Mouse (Mus musculus): Measurements from ENCODE around the gene Mfsd4a.

DNA sequence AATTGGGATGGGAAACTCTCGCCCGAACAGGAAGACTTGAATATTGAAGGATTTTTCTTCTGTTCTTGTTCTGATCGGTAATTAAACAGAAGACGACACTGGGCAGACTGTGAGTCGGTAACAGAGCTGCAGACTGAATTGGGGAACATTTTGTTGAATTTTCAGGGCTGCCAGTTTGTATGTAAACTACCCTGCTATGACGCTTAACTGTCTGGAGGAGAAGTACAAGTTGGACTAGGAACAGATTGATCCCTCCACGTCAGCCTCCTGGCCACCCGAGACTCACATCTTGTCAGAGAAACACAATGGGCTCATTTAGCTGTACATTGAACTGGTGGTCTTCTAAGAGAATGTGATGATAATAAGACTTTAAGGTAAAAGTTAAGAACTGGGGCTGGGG lies 55.0 kb downstream of the Mfsd4a start:
- TF ChIP-seq POLR2A (IDR thresholded peaks at IDR 0.05; ENCODE audit: low read depth, low read length) (no peak), CTCF (conservative IDR thresholded peaks at IDR 0.05; ENCODE audit: insufficient read depth, insufficient read length, low read depth, low read length) (no peak)
